Mouse (Mus musculus) neural tube, embryonic 15.5 days (tissue): ENCODE data around the gene Zwilch. TPM values are rescaled to one million over a fixed set of nuclear protein-coding genes. Genes with fewer than 3 reads are reported as not detected.
"Not testable (repeated sequence)": the region's sequence is repeated elsewhere in the genome, so short reads cannot be mapped to it uniquely, and the experiment has no call there.

Experiments used
- ATAC-seq: fragments of 200-750 bp; cut with Nextera tagmentation; 2 replicates; pipeline ENCODE4 v1.8.0; 2017; ENCODE audit warnings: mild to moderate bottlenecking, moderate TSS enrichment, moderate library complexity; ENCODE audit not compliant: low FRiP score
- H3K27ac ChIP-seq: fragments of 300-500 bp; sonication (generic); replicated peaks from 2 replicates; pipeline ENCODE4 v1.5.1; 2015; ENCODE audit warnings: mild to moderate bottlenecking, inconsistent platforms
- H3K27me3 ChIP-seq: fragments of 300-500 bp; sonication (generic); replicated peaks from 2 replicates; pipeline ENCODE4 v1.6.1; 2015; ENCODE audit warnings: inconsistent platforms
- H3K36me3 ChIP-seq: fragments of 300-500 bp; sonication (generic); 2 replicates; pipeline ENCODE4 v1.6.1; 2015; ENCODE audit warnings: inconsistent platforms
- H3K4me1 ChIP-seq: fragments of 300-500 bp; sonication (generic); 2 replicates; pipeline ENCODE4 v1.6.1; 2015; ENCODE audit warnings: inconsistent platforms
- H3K4me2 ChIP-seq: fragments of 300-500 bp; sonication (generic); 2 replicates; pipeline ENCODE4 v1.6.1; 2015; ENCODE audit warnings: inconsistent platforms, mild to moderate bottlenecking, moderate library complexity
- H3K4me3 ChIP-seq: fragments of 300-500 bp; sonication (generic); replicated peaks from 2 replicates; pipeline ENCODE4 v1.5.1; 2015; ENCODE audit warnings: mild to moderate bottlenecking, inconsistent platforms
- H3K9ac ChIP-seq: fragments of 300-500 bp; sonication (generic); replicated peaks from 2 replicates; pipeline ENCODE4 v1.6.1; 2015; ENCODE audit warnings: mild to moderate bottlenecking, inconsistent platforms
- H3K9me3 ChIP-seq: fragments of 300-500 bp; sonication (generic); replicated peaks from 2 replicates; pipeline ENCODE4 v1.6.1; 2016; ENCODE audit warnings: inconsistent platforms
- WGBS: fragments of 180-500 bp; shearing (Covaris S2); methylation state at CpG from one replicate; pipeline ENCODE4 v1.1.7; 2015; ENCODE audit warnings: mixed read lengths; 5-methylcytosine and 5-hydroxymethylcytosine counted together
- polyA plus RNA-seq: library from polyadenylated mRNA; unstranded; fragments of >200 nt; fragmentation: Nextera tagmentation; extraction: Ambion mirVana; gene quantifications from 2 replicates; pipeline ENCODE4 v1.2.1, GENCODE M21; 2015

Gene Zwilch
- polyA plus RNA-seq, 1 experiment from 2014 or later = 6.0 TPM

DNA sequence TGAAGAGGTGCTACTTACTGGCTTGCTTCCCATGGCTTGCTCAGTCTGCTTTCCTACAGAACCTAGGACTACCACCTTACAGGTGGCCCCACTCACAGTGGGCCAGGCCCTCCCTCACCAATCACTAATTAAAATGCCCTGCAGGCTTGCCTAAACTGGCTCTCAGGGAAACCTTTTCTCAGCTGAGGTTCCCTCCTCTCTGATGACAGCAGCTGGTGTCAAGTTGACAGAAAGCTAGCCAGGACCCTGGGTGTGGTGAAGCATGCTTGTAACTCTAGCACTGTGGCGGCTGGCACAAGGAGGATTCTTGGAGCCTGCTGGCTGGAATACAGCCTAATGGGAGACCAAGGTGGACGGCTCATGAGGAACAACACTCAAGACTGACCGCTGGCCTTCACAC lies 47.6 kb downstream of the Zwilch start:
- ATAC-seq = no peak
- Histone ChIP-seq H3K27ac (no peak overlapping the region), H3K4me2 (no peak overlapping the region), H3K4me1 (no peaks in the 10 kb centered on the region), H3K4me3 (no peak overlapping the region), H3K9ac (no peak overlapping the region), H3K27me3 (no peaks in the 10 kb centered on the region), H3K36me3 (no peaks in the 10 kb centered on the region), H3K9me3 (no peaks in the 10 kb centered on the region)
- WGBS = 84% methylated on average over 3 of the region's 3 CpGs

GRCm38 (mm10) chr9:64124846-64125245 lies 48.1 kb downstream of the Zwilch start:
- H3K4me1 ChIP-seq, H3K36me3 ChIP-seq, H3K9ac ChIP-seq, H3K27ac ChIP-seq, ATAC-seq, H3K27me3 ChIP-seq, H3K4me2 ChIP-seq, H3K4me3 ChIP-seq, H3K9me3 ChIP-seq: not testable (repeated sequence)
- WGBS = 64% methylated on average over 3 of the region's 3 CpGs

- Histone ChIP-seq H3K27ac (no peak overlapping the region), H3K36me3 (no peaks in the 10 kb centered on the region), H3K4me2 (no peak overlapping the region), H3K4me3 (no peak overlapping the region), H3K9ac (no peak overlapping the region), H3K27me3 (no peaks in the 10 kb centered on the region), H3K9me3 (no peaks in the 10 kb centered on the region), H3K4me1 (no peaks in the 10 kb centered on the region)
- no peak for ATAC-seq
- whole genome bisulfite sequencing = 93% methylated on average over 10 of the region's 10 CpGs
Observed at GRCm38 (mm10) chr9:64122601-64123000, 50.3 kb downstream of the Zwilch start.

DNA sequence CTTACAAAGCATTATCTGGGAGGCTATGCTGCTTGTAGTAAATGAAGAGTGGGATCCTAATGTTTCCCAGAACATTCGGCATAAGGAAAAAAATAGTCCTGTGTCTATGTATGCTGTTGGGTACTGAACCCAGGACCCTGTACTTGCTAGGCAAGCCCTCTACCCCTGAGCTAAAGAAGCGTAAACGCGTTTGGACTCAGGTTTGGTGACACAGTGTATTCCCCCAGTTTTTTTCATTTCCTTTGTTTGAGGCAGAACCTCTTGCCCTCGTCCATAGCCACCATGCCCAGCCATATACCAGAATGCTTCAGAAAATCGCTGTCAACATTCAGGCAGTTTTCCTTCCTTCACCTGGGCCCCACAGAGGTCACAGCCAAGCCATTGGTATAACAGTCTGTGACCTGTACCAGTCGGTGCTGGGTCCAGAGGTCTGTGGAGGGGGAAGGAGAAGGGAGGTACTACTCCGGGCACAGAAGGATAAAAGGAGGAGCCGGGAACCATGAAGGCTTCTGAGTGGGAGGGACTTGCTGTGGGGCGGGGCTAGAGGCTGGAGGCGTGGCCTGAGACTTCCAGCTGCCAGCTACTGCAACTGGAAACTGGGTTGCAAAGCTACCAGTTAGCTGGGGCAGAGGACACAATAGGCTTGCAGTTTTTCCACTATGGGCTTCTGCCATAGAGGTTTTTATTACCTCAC lies 52.2 kb downstream of the Zwilch start:
- Histone ChIP-seq H3K27me3 (no peaks in the 10 kb centered on the region), H3K4me2 (no peak overlapping the region)

GRCm38 (mm10) chr9:64119898-64120297 lies 53.0 kb downstream of the Zwilch start:
- no peak for ATAC-seq
- WGBS = 32% methylated on average over 8 of the region's 8 CpGs

More for the DNA sequence above, 52.2 kb downstream of the Zwilch start:
- 40% methylated on average over 11 of the region's 11 CpGs for WGBS
- ATAC-seq = no peak
- Histone ChIP-seq H3K27ac (no peak overlapping the region), H3K36me3 (no peaks in the 10 kb centered on the region), H3K9ac (no peak overlapping the region), H3K4me1 (no peaks in the 10 kb centered on the region), H3K4me3 (no peak overlapping the region), H3K9me3 (no peaks in the 10 kb centered on the region)

GRCm38 (mm10) chr9:64116876-64117275 lies 56.0 kb downstream of the Zwilch start, which contains the start of gene Lctl:
Gene Lctl, plus strand, starts transcription at chr9:64117147.
- WGBS = 62% methylated on average over 3 of the region's 3 CpGs

More at GRCm38 (mm10) chr9:64119898-64120297, 53.0 kb downstream of the Zwilch start:
- Histone ChIP-seq H3K4me3 (no peak overlapping the region), H3K9ac (no peak overlapping the region), H3K27ac (no peak overlapping the region), H3K36me3 (no peaks in the 10 kb centered on the region), H3K4me2 (no peak overlapping the region), H3K9me3 (no peaks in the 10 kb centered on the region), H3K4me1 (no peaks in the 10 kb centered on the region), H3K27me3 (no peaks in the 10 kb centered on the region)

DNA sequence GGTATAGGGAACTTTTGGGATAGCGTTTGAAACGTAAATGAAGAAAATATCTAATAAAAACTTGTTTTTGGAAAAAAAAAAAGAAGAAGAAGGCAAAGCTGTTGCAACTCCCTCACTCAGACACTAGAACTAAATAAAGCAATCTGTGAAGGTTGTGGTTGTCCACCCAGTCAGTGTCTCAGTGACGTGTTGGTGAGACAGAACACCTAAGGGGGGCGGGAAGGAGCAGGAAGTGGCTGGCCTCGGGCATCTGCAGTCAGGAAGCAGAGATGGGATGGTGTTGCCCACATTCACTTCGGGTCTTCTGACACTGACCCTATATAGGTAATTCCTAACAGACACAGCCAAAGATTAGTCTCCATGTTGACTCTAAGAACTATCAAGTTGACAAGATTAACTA lies 57.1 kb downstream of the Zwilch start:
- ATAC-seq = no peak
- 88% methylated on average over 6 of the region's 6 CpGs for WGBS

More at GRCm38 (mm10) chr9:64116876-64117275, 56.0 kb downstream of the Zwilch start, which contains the start of gene Lctl:
- no peak for ATAC-seq
- H3K4me2 ChIP-seq = no peak within 1 kb of the TSS
- H3K27ac ChIP-seq = no peak within 1 kb of the TSS
- H3K4me3 ChIP-seq = no peak within 1 kb of the TSS
- H3K9me3 ChIP-seq = no peaks in the 10 kb centered on the region
- no peaks in the 10 kb centered on the region for H3K27me3 ChIP-seq
- H3K36me3 ChIP-seq = no peaks in the 10 kb centered on the region
- H3K4me1 ChIP-seq = no peaks in the 10 kb centered on the region
- no peak within 1 kb of the TSS for H3K9ac ChIP-seq

GRCm38 (mm10) chr9:64114646-64115045 lies 58.3 kb downstream of the Zwilch start:
- no peak for ATAC-seq
- Histone ChIP-seq H3K27ac (no peak overlapping the region), H3K4me3 (no peak overlapping the region), H3K36me3 (no peaks in the 10 kb centered on the region), H3K27me3 (no peaks in the 10 kb centered on the region), H3K9ac (no peak overlapping the region), H3K4me2 (no peak overlapping the region), H3K4me1 (no peaks in the 10 kb centered on the region), H3K9me3 (no peaks in the 10 kb centered on the region)
- 45% methylated on average over 2 of the region's 2 CpGs for WGBS

More for the DNA sequence above, 57.1 kb downstream of the Zwilch start:
- H3K4me1 ChIP-seq = no peaks in the 10 kb centered on the region
- H3K9ac ChIP-seq = no peak overlapping the region
- no peak overlapping the region for H3K4me3 ChIP-seq
- no peaks in the 10 kb centered on the region for H3K36me3 ChIP-seq
- H3K27ac ChIP-seq = no peak overlapping the region
- no peaks in the 10 kb centered on the region for H3K9me3 ChIP-seq
- no peaks in the 10 kb centered on the region for H3K27me3 ChIP-seq
- H3K4me2 ChIP-seq = no peak overlapping the region

GRCm38 (mm10) chr9:64110502-64110901 lies 62.4 kb downstream of the Zwilch start:
- H3K4me1 ChIP-seq = no peaks in the 10 kb centered on the region
- ATAC-seq = no peak
- WGBS = 96% methylated on average over 16 of the region's 16 CpGs

GRCm38 (mm10) chr9:64105301-64105700 lies 67.6 kb downstream of the Zwilch start:
- 89% methylated on average over 6 of the region's 6 CpGs for WGBS
- no peak overlapping the region for H3K27ac ChIP-seq
- no peak for ATAC-seq
- H3K9me3 ChIP-seq = no peaks in the 10 kb centered on the region
- H3K9ac ChIP-seq = no peak overlapping the region
- no peak overlapping the region for H3K4me3 ChIP-seq
- no peaks in the 10 kb centered on the region for H3K27me3 ChIP-seq
- H3K36me3 ChIP-seq = no peaks in the 10 kb centered on the region
- no peak overlapping the region for H3K4me2 ChIP-seq
- H3K4me1 ChIP-seq = no peaks in the 10 kb centered on the region

More at GRCm38 (mm10) chr9:64110502-64110901, 62.4 kb downstream of the Zwilch start:
- Histone ChIP-seq H3K36me3 (no peaks in the 10 kb centered on the region), H3K27me3 (no peaks in the 10 kb centered on the region), H3K4me3 (no peak overlapping the region), H3K27ac (no peak overlapping the region), H3K9me3 (no peaks in the 10 kb centered on the region), H3K4me2 (no peak overlapping the region), H3K9ac (no peak overlapping the region)

- H3K4me2 ChIP-seq = no peak overlapping the region
- H3K4me3 ChIP-seq = no peak overlapping the region
- no peak overlapping the region for H3K27ac ChIP-seq
- H3K4me1 ChIP-seq = no peaks in the 10 kb centered on the region
- no peaks in the 10 kb centered on the region for H3K9me3 ChIP-seq
- no peaks in the 10 kb centered on the region for H3K27me3 ChIP-seq
- no peak overlapping the region for H3K9ac ChIP-seq
- H3K36me3 ChIP-seq = no peaks in the 10 kb centered on the region
- no peak for ATAC-seq
- 3% methylated on average over 4 of the region's 4 CpGs for whole genome bisulfite sequencing
Observed at GRCm38 (mm10) chr9:64100442-64100841, 72.5 kb downstream of the Zwilch start.

DNA sequence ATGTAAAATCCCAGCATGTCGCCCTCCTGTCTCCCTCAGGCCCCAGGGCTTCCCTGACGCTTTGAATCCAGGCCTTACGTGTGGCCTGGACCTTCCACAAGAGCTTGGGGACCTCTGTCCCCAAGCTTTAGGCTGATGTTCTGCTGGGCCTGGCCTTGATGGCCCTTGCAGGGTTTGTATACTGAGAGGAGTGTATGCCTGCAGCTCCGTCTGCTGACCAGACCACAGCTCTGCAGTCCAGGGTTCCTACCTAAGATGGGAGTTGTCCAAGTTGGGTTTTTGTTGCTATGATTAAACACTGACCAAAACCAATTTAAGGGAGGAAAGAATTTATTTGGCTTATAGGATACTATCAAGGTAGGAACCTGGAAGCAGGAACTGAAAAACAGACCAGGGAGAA lies 74.6 kb downstream of the Zwilch start:
- 76% methylated on average over 4 of the region's 4 CpGs for WGBS
- no peak overlapping the region for H3K4me2 ChIP-seq
- ATAC-seq = no peak
- H3K4me3 ChIP-seq = no peak overlapping the region
- H3K4me1 ChIP-seq = peaks cover 11% of the 10 kb centered on the region
- no peak overlapping the region for H3K27ac ChIP-seq
- H3K9me3 ChIP-seq = no peaks in the 10 kb centered on the region
- H3K9ac ChIP-seq = no peak overlapping the region
- H3K27me3 ChIP-seq = no peaks in the 10 kb centered on the region
- no peaks in the 10 kb centered on the region for H3K36me3 ChIP-seq
